8 mouse cellular contexts compared by ENCODE assay signal in genomic region chr3:130061281-130061680, GRCm38 (mm10). TPM values are rescaled to one million over a fixed set of nuclear protein-coding genes. Genes with fewer than 3 reads are reported as not detected.
DNase-seq lines count a peak whose midpoint lies in the region; ATAC-seq lines count a peak whose summit lies in the region.

TSS of gene Sec24b (minus strand) at chr3:130061553.

- H3K4me3 ChIP-seq in midbrain, embryonic 12.5 days, result peak within 1 kb of the TSS; percentile 69

- H3K27me3 ChIP-seq in midbrain, embryonic 12.5 days, result no peaks in the 10 kb centered on the region

- peak within 1 kb of the TSS; percentile 98 for H3K9ac ChIP-seq in midbrain, embryonic 12.5 days (replicated peaks)

- H3K27ac ChIP-seq in midbrain, embryonic 12.5 days (replicated peaks), result peak within 1 kb of the TSS; percentile 94

- peak; percentile 12 for ATAC-seq in inflammation-experienced regulatory T-cells, adult 6 months
- ATAC-seq in midbrain, embryonic 12.5 days (ENCODE audit: low FRiP score, low read depth), result peak; percentile 17; the same call in 1 of the 2 replicates

- no peak for DNase-seq in urinary bladder, adult 2 months (ENCODE audit: low spot score)
- no peak for DNase-seq in urinary bladder, postnatal 4 days (ENCODE audit: low spot score in 2 of 2)
- DNase-seq in cerebellum, postnatal 14 days, result peak; percentile 45 to 53
- no peak for DNase-seq in gastrocnemius, postnatal 25 days
- peak; percentile 18 for DNase-seq in left cerebral cortex, postnatal 4 days
- peak; percentile 50 for DNase-seq in testis, postnatal 10 days (ENCODE audit: low spot score)

- no peaks in the 10 kb centered on the region for H3K9me3 ChIP-seq in midbrain, embryonic 12.5 days

- intact Hi-C loops in left cerebral cortex, postnatal 4 days (cut with DNase I), result no loop called here

- no peaks in the 10 kb centered on the region for H3K36me3 ChIP-seq in midbrain, embryonic 12.5 days

- 16% methylated on average over 12 of the region's 12 CpGs for WGBS in midbrain, embryonic 12.5 days

- H3K4me1 ChIP-seq in midbrain, embryonic 12.5 days, result peaks cover 29% of the 10 kb centered on the region

- peak within 1 kb of the TSS; percentile 60 for H3K4me2 ChIP-seq in midbrain, embryonic 12.5 days (replicated peaks)

RNA-seq across cellular contexts. Expression of gene Sec24b, which starts in this region (rescaled TPM):
- 60.6 and 63.7 TPM in 2 replicates for polyA plus RNA-seq in urinary bladder, adult 2 months (2012; rRNA removed)
- 10 to 100 TPM; 19.8 to 20.3 TPM for total RNA-seq in gastrocnemius, postnatal 25 days (2021)
- polyA plus RNA-seq in inflammation-experienced regulatory T-cells, adult 6 months (2017; shearing (Covaris generic)), result 10 to 100 TPM; 18.6 to 34.0 (median 20.5) TPM
- 10 to 100 TPM; 72.2 to 84.2 TPM for total RNA-seq in left cerebral cortex, postnatal 4 days (2021)
- 35.6 and 37.2 TPM in 2 replicates for polyA plus RNA-seq in midbrain, embryonic 12.5 days (2016; fragmentation: Nextera tagmentation; extraction: Ambion mirVana)

Comparison
In these comparisons a context has a peak if more than half of its experiments do, and no peak if none do; other contexts are left out.
1. DNase-seq: peak in cerebellum, postnatal 14 days (2 of 2), left cerebral cortex, postnatal 4 days (single experiment) and testis, postnatal 10 days (single experiment); none in urinary bladder, adult 2 months (single experiment), urinary bladder, postnatal 4 days (0 of 2) and gastrocnemius, postnatal 25 days (single experiment).